In genomic region chr10:110553954-110554353, GRCm38 (mm10) we compare ENCODE assay signal across 32 mouse cellular contexts.
A peak's percentile ranks its signal among the peaks of the same experiment; 100 is the strongest.
DNase-seq lines count a peak whose midpoint lies in the region; ATAC-seq and TF ChIP-seq lines count a peak whose summit lies in the region.
"Had no signal": no experiment of that assay in that cellular context is flagged by ENCODE, and none has a peak within 500 bp of the region (broad histone marks: within the 10 kb centered on the region; RNA-seq: fewer than 3 reads in every experiment).

No protein-coding gene starts in this region.

- WGBS in hindbrain, embryonic 13.5 days = 71% methylated on average over 6 of the region's 6 CpGs
- 85% methylated on average over 6 of the region's 6 CpGs for WGBS in hindbrain, embryonic 11.5 days
- 43% methylated on average over 6 of the region's 6 CpGs for WGBS in intestine, embryonic 15.5 days
- 35% methylated on average over 6 of the region's 6 CpGs for WGBS in intestine, postnatal 0 days
- WGBS in neural tube, embryonic 14.5 days = 67% methylated on average over 6 of the region's 6 CpGs

- H3K27me3 ChIP-seq in hindbrain, embryonic 13.5 days = no peaks in the 10 kb centered on the region
- no peaks in the 10 kb centered on the region for H3K27me3 ChIP-seq in hindbrain, embryonic 11.5 days (ENCODE audit: control insufficient read depth, insufficient read depth, low read length)
- no peaks in the 10 kb centered on the region for H3K27me3 ChIP-seq in intestine, embryonic 15.5 days (replicated peaks)
- no peaks in the 10 kb centered on the region for H3K27me3 ChIP-seq in intestine, postnatal 0 days (replicated peaks; ENCODE audit: control insufficient read depth, insufficient read depth, low read length)
- no peaks in the 10 kb centered on the region for H3K27me3 ChIP-seq in neural tube, embryonic 14.5 days (ENCODE audit: control insufficient read depth, insufficient read depth, low read length)
- H3K27me3 ChIP-seq: CH12.LX; embryonic facial prominence, embryonic 13.5 days; forebrain, embryonic 12.5 days; forebrain, embryonic 15.5 days; heart, embryonic 12.5 days; heart, embryonic 15.5 days; hindbrain, embryonic 12.5 days; Patski had no signal

- 0 out of 2 replicates have a peak overlapping the region, but pooled peaks have one; percentile 1 for H3K27ac ChIP-seq in hindbrain, embryonic 13.5 days
- no peak overlapping the region for H3K27ac ChIP-seq in hindbrain, embryonic 11.5 days (ENCODE audit: low read depth, low read length)
- no peak overlapping the region for H3K27ac ChIP-seq in intestine, embryonic 15.5 days
- no peak overlapping the region for H3K27ac ChIP-seq in intestine, postnatal 0 days (ENCODE audit: low read depth, low read length)
- no peak overlapping the region for H3K27ac ChIP-seq in neural tube, embryonic 14.5 days (ENCODE audit: low read depth, low read length)
- H3K27ac ChIP-seq: embryonic facial prominence, embryonic 10.5 days; embryonic facial prominence, embryonic 13.5 days; forebrain, embryonic 12.5 days; forebrain, embryonic 15.5 days; heart, adult 2 months; heart, embryonic 15.5 days; hindbrain, embryonic 12.5 days had no signal

- H3K36me3 ChIP-seq in hindbrain, embryonic 13.5 days = no peaks in the 10 kb centered on the region
- H3K36me3 ChIP-seq in hindbrain, embryonic 11.5 days (ENCODE audit: control insufficient read depth, insufficient read depth, low read length) = no peaks in the 10 kb centered on the region
- H3K36me3 ChIP-seq in intestine, embryonic 15.5 days = no peaks in the 10 kb centered on the region
- H3K36me3 ChIP-seq in intestine, postnatal 0 days (ENCODE audit: control insufficient read depth, insufficient read depth) = no peaks in the 10 kb centered on the region
- no peaks in the 10 kb centered on the region for H3K36me3 ChIP-seq in neural tube, embryonic 14.5 days (ENCODE audit: control insufficient read depth, insufficient read depth, low read length)
- H3K36me3 ChIP-seq: embryonic facial prominence, embryonic 10.5 days; embryonic facial prominence, embryonic 13.5 days; forebrain, embryonic 12.5 days; forebrain, embryonic 15.5 days; G1E; heart, embryonic 12.5 days; heart, embryonic 15.5 days; hindbrain, embryonic 12.5 days had no signal

- ATAC-seq in hindbrain, embryonic 13.5 days (ENCODE audit: low FRiP score) = no peak; the same call in 1 of the 2 replicates
- no peak for ATAC-seq in hindbrain, embryonic 11.5 days (ENCODE audit: low FRiP score)
- peak; percentile 56; the same call in 1 of the 2 replicates for ATAC-seq in intestine, embryonic 15.5 days
- no peak for ATAC-seq in intestine, postnatal 0 days
- ATAC-seq in neural tube, embryonic 14.5 days (ENCODE audit: low read depth) = peak; percentile 56; the same call in 1 of the 2 replicates
- ATAC-seq in frontal cortex, adult (ENCODE audit: low TSS enrichment) = no peak
- ATAC-seq: forebrain, embryonic 15.5 days; Patski had no signal

- no peak for DNase-seq in hindbrain, embryonic 11.5 days (ENCODE audit: low spot score)
- DNase-seq in c-Kit-positive CD71-positive TER-119-positive erythroid progenitor cells, embryonic 14.5 days (ENCODE audit: low spot score) = no peak
- DNase-seq: adrenal gland, adult 2 months; adrenal gland, postnatal 14 days; B cell, adult 2 months; cerebellum, adult 11-12 months; cerebellum, adult 8-10 months; cerebellum, postnatal 10 days; cerebellum, postnatal 36 days; embryo, embryonic 11 days; gastrocnemius, postnatal 10 days; gastrocnemius, postnatal 36 days; heart, adult 2 months; heart, postnatal 10 days; heart, postnatal 36 days; kidney, adult 11 months had no signal

- H3K9me3 ChIP-seq in hindbrain, embryonic 13.5 days = no peaks in the 10 kb centered on the region
- H3K9me3 ChIP-seq in hindbrain, embryonic 11.5 days (ENCODE audit: control insufficient read depth, low read length) = no peaks in the 10 kb centered on the region
- no peaks in the 10 kb centered on the region for H3K9me3 ChIP-seq in intestine, embryonic 15.5 days
- no peaks in the 10 kb centered on the region for H3K9me3 ChIP-seq in intestine, postnatal 0 days (ENCODE audit: control insufficient read depth)
- no peaks in the 10 kb centered on the region for H3K9me3 ChIP-seq in neural tube, embryonic 14.5 days (ENCODE audit: control insufficient read depth, low read length)
- H3K9me3 ChIP-seq: embryonic facial prominence, embryonic 10.5 days; embryonic facial prominence, embryonic 13.5 days; forebrain, embryonic 12.5 days; forebrain, embryonic 15.5 days; heart, embryonic 12.5 days; heart, embryonic 15.5 days; hindbrain, embryonic 12.5 days had no signal

- no peak overlapping the region for H3K9ac ChIP-seq in hindbrain, embryonic 13.5 days
- no peak overlapping the region for H3K9ac ChIP-seq in hindbrain, embryonic 11.5 days (ENCODE audit: low read depth, low read length)
- H3K9ac ChIP-seq in intestine, embryonic 15.5 days = no peak overlapping the region
- H3K9ac ChIP-seq in intestine, postnatal 0 days (ENCODE audit: low read depth, low read length) = no peak overlapping the region
- H3K9ac ChIP-seq in neural tube, embryonic 14.5 days (replicated peaks; ENCODE audit: low read depth, low read length) = no peak overlapping the region
- H3K9ac ChIP-seq: embryonic facial prominence, embryonic 13.5 days; forebrain, embryonic 12.5 days; forebrain, embryonic 15.5 days; heart, embryonic 12.5 days; heart, embryonic 15.5 days; hindbrain, embryonic 12.5 days had no signal

- H3K4me2 ChIP-seq in hindbrain, embryonic 13.5 days = no peak overlapping the region
- no peak overlapping the region for H3K4me2 ChIP-seq in hindbrain, embryonic 11.5 days (replicated peaks; ENCODE audit: low read depth, low read length)
- no peak overlapping the region for H3K4me2 ChIP-seq in intestine, embryonic 15.5 days (replicated peaks)
- no peak overlapping the region for H3K4me2 ChIP-seq in intestine, postnatal 0 days (replicated peaks; ENCODE audit: low read depth)
- H3K4me2 ChIP-seq in neural tube, embryonic 14.5 days (ENCODE audit: low read depth, low read length) = no peak overlapping the region
- H3K4me2 ChIP-seq: embryonic facial prominence, embryonic 13.5 days; forebrain, embryonic 12.5 days; forebrain, embryonic 15.5 days; heart, embryonic 12.5 days; heart, embryonic 15.5 days; hindbrain, embryonic 12.5 days had no signal

- no peaks in the 10 kb centered on the region; the same call in none of the 2 replicates for H3K4me1 ChIP-seq in hindbrain, embryonic 13.5 days (replicated peaks)
- H3K4me1 ChIP-seq in hindbrain, embryonic 11.5 days (replicated peaks; ENCODE audit: control insufficient read depth, insufficient read depth, low read length) = no peaks in the 10 kb centered on the region
- no peaks in the 10 kb centered on the region for H3K4me1 ChIP-seq in intestine, embryonic 15.5 days (replicated peaks)
- H3K4me1 ChIP-seq in intestine, postnatal 0 days (replicated peaks; ENCODE audit: control insufficient read depth, insufficient read depth, low read length) = no peaks in the 10 kb centered on the region
- H3K4me1 ChIP-seq in neural tube, embryonic 14.5 days (ENCODE audit: control insufficient read depth, insufficient read depth, low read length) = 0 out of 2 replicates have a peak, but pooled peaks cover 3% of the 10 kb centered on the region
- H3K4me1 ChIP-seq: embryonic facial prominence, embryonic 10.5 days; embryonic facial prominence, embryonic 13.5 days; forebrain, embryonic 12.5 days; heart, embryonic 15.5 days; hindbrain, embryonic 12.5 days had no signal

- TF ChIP-seq CTCF in intestine, postnatal 0 days (IDR thresholded peaks at IDR 0.05; ENCODE audit: low read depth) = no peak

- no peak overlapping the region for H3K4me3 ChIP-seq in hindbrain, embryonic 13.5 days
- no peak overlapping the region for H3K4me3 ChIP-seq in hindbrain, embryonic 11.5 days (ENCODE audit: low read depth, low read length)
- no peak overlapping the region for H3K4me3 ChIP-seq in intestine, embryonic 15.5 days (replicated peaks)
- H3K4me3 ChIP-seq in intestine, postnatal 0 days (ENCODE audit: low read depth, low read length) = no peak overlapping the region
- no peak overlapping the region for H3K4me3 ChIP-seq in neural tube, embryonic 14.5 days (ENCODE audit: low read depth, low read length)
- H3K4me3 ChIP-seq: embryonic facial prominence, embryonic 10.5 days; embryonic facial prominence, embryonic 13.5 days; erythroblast, embryonic 14.5 days; forebrain, embryonic 12.5 days; forebrain, embryonic 15.5 days; heart, adult 2 months; heart, embryonic 12.5 days; heart, embryonic 15.5 days; hindbrain, embryonic 12.5 days had no signal

Comparison
In these comparisons a context has a peak if more than half of its experiments do, and no peak if none do; other contexts are left out.
1. ATAC-seq: peak in intestine, embryonic 15.5 days (single experiment) and neural tube, embryonic 14.5 days (single experiment); none in hindbrain, embryonic 13.5 days (single experiment), hindbrain, embryonic 11.5 days (single experiment), intestine, postnatal 0 days (single experiment) and frontal cortex, adult (single experiment).